Mouse (Mus musculus) testis, postnatal 10 days (tissue): Measurements from ENCODE around the gene Wfikkn2.

Experiments
- DNase-seq: peaks from one replicate; pipeline ENCODE4 v3.0.0; 2021; ENCODE audit warnings: low spot score

Wfikkn2 gene

GRCm38 (mm10) chr11:94189579-94189978, 56.2 kb downstream of the Wfikkn2 start:
- DNase-seq = no peak
